Mouse (Mus musculus) heart, adult 11 months (tissue): ENCODE measurements around the gene Agbl1.

Experiments used
- DNase-seq: peaks from one replicate; pipeline ENCODE4 v3.0.0; 2022

Agbl1 gene

DNA sequence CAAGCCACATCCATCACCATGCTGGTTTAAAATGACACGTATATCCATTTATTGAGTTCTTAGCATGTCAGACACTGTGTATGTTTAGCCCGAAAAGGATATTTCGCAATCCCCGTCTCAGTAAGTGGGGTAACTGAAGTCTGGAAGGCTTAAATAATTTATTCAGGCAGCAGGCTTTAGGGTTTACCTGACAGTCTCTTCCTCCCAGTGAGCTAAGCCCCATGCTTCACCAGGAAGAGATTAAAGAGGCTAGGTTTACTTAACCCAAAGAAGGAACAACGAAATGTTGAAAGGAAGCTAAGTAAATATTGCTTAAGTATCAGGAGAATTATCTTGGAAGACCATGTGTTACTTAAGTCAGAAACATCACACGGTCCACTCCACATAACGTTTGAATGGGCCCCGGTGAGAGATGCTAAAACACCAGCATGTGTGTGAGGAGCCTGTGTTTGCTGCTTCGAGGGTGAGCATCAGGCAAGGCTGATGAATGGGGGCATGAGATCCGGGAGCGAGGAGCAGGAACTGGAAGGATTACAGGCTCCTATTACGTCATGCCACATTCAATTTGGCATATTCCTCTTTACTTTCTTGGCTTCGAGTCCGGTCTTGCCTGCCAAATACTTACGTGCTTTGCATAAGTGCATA, 162.7 kb downstream of the Agbl1 start:
- peak; percentile 56 for DNase-seq

DNA sequence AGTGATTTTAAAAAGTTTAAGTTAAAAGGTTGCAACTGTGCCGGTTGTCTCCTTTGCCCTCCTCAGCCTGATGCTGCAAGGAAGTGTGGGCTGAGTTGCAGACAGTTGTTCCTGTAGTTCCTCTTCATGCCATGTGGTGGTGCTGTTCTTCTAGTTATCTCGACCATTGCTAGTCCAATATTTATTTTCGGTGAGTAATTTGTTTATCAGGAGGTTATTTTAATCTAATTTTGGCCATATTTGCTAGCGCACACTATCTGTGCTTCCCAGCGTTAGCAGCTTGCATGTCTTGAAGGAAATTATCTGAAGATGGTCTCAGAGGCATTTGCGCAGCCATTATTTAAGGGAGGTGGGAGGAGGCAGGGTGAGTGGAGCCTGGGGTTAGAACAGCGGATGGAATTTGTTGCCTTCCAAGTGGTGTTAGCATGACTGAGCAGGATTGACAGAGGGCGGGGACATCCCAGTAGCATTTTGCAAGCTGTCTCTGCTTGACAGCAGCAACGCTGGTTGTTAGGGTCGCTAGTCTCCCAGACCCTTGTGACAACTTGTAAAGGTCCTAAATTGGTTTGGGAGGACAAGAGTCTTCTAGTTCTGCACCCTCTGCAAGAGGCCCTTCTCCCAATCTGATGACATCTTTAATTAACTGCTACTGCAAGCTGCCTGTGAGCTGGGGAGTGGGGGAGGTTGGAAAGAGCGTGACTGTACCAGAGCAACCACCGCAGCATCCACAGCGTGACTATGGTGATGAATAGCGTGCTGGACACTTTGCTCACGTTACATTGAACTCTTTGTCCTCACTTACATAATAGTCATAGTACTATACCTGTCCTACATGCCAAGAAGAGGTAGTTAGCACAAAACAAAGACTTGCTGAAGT, 163.5 kb downstream of the Agbl1 start:
- DNase-seq: peak; percentile 92

DNA sequence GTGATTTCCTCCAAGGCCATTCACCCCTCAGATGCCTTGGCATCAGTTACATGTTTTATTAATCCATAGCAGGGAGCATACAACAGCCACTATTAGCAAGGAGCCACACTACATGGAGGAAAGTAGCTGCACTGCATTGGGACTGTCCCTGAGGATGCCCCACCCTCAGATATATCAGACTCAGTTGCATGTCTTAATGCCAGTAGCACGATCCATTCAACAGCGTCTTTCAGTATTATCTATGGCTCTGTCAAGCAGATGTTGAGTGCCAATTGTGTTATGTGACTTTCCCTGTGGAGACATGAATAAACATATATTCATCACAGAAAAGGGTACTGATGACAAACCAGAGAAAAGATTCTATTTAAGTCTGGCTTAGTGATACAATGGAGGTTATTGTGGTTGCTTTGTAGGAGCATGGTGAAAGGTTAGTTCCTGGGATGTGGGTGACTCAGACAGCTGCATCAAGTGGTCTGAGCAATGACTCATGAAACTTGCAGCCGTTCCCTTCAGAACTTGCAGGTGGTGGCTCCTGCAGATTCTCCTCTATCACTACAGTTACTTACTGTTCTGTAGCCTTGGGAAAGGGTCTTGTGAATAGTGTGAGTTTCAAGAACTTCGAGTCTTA, 178.4 kb downstream of the Agbl1 start:
- peak; percentile 28 for DNase-seq

DNA sequence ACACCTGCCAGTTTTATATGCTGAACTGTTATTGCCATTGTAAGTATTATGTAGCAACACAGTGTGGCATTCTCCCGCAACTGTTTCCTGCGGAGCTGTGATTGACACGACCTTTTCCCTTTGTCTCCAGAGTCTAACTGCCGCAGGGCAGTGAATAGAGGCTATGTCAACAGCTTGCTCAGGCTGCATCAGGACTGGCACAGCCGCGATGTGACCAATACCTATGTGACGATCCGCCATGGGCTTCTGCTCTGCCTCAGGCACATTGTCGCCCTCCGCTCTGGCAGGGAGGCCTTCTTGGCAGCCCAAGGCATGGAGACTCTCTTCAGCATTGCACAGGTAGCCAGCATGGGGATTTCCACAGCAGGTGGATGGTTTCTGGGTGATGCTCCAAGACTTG, 179.3 kb downstream of the Agbl1 start:
- peak; percentile 78 for DNase-seq

DNA sequence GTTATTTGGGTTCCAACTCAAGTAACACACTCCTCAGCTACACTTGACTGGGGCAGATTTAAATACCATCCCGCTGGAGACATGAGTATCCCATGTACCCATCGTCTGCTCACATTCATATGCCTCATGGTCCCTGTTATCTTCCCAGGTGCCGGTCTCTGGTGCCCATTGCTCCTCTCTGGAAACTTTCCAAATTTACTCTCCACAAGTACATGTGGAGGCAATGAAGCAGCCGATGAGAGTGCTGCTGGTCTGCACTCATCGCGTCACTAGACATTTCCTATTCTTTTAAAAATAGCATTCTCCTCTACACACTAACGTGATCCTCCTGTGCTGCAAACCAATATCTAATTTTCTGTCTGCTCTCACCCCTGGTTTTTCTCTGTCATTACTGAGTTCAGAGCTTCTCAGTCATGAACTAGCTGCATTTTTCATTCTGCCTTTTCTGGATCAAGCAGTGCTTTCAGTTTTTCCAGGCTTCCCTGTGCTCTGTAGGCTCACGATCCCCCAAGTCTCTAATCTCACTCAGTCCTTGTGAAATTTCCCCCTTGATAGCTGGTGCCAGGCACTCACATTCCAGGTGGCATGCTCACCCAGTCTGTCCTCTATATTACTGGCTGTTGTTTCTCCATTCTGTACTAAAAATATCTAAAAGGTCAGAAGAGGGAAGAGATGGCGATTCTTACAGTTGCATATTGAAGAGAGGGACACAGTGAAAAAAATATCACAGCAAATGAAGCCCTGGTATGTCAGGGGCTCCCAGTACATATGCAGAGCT, 180.9 kb downstream of the Agbl1 start:
- DNase-seq: peak; percentile 87

DNA sequence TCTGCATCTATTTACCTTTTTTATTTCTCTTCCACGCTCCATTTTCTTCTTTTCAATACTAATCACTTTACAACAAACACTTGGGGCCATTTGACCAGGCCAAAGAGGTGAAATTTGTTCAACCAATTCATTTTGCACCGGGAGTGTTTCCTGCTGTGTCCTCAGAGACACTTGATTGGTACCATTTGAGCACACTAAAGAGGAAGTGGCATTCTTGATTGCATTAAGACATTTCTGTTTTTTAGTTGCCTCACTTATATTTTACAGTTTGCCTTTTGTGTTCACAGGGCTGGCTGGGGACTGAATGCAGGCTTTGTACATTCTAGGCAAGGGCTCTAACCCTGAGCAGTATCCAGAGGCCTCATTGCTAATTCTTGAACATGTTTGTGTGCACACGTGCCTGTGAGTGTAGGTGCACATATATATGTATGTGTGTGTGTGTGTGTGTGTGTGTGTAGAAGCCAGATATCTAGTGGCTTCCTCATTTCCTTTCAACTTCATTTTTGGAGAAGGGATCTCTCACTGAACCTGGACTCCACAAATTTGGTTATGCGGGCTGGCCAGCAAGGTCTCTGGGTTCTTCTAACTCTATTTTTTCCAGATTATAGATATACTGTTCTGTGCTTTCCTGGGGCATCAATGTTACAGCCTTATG, 182.4 kb downstream of the Agbl1 start:
- peak; percentile 29 for DNase-seq

DNA sequence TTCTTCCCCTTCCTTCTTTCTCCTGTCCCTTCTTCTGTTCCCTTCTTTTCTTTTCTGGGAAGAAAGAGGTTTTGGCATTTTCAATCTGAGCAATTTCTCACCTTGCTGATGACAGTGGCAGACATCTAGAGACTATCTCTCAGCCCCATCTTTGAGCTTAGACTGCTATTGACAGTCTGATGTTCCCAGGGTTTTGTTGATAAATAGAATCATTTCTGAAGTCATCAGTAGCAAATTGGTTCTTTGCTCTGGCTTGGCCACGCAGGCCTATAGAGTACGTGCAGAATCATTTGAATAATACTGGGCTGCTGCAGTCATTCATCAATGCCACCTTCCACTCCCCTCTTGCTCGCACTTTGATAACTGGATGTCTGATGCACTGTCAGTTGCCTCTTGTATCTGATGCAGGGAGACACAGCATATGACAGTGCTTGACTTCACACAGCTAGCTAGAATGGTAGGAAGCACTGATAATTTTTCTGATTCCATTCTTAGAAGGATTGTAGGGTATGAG, 186.5 kb downstream of the Agbl1 start:
- peak; percentile 61 for DNase-seq

DNA sequence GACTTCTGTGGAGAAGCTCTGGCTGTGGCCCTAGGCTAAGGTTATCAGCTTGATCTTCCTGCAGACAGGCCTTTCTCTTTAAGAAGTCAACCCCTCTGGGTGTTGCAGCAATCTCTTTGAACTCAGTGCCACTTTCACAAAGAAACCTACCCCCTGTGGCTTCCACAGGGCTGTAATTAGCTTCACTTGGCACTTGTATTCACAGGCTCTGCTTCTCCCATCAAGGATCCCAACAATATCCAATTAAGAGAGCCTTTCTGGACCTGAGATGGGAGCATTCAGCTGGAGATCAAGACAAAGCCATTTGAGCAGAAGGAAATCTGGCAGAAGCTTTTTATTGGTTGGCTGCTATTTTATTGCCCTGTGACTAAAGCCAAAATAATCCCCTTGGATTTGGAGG, 208.9 kb downstream of the Agbl1 start:
- DNase-seq: peak; percentile 45

DNA sequence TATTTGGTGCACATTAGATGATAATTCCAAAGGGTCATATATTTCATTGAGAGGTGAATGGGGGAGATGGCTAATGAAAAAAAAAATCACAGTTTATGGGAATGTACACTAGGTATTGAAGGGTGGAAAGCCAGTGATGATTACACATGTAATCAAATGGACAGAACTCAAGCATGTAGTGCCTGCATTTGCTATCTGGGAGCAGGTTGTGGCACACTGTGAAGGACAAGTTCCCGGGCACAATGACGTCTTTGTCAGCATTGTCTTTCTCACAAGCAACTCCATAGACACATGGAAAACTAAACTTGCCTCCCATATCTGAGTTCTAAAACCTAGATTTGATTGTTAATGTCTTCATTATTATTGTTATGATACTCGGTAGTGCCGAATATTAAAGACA, 209.3 kb downstream of the Agbl1 start:
- DNase-seq: peak; percentile 41

DNA sequence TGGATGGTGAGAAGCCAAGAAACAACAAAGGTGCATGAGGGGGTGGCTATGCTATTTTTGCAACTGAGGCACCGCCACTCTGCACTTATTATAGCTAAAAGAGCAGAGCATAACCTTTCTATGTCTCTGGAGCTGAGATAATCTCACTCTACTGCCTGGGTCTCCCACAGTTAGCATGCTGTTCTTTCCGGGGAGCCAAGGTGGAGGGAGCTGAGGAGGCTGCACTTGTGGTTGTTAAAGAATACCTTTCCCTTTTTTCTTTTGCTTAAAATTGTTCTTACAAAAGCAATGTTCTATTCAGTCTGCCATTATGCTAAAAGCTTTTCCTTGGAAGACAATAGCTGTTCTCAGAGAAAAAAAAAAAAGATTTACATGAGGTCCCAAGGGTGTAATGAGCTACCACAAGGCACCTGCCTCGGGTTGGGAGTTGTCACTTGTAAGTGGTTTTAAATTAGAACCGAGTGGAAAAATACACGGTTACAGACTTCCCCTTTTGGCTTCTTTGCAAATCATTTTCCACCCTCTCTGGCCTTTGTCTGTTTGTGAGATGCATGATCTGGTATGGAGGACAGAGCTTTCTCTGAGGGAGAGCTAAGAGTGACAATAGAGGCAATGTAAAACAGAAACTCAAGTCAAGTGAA, 232.8 kb downstream of the Agbl1 start:
- DNase-seq: peak; percentile 62

DNA sequence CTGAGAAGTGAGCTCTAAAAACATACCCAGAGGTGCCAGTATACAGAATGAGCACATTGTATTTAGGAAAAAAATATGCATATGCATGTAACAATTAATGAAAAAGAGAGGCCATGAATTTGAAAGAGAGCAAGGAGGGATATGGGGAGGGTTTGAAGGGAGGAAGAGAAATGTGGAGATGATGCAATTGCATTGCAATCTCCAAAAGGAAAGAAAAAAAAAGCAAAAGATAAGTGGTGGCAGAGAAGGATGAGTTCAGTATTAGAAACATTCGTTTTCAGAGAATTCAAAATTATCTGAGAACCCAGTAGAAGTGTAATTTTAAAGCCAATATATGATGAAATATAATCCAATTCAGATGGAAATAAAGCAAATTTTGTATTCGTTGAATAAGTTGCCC, 236.7 kb downstream of the Agbl1 start:
- DNase-seq: no peak

DNA sequence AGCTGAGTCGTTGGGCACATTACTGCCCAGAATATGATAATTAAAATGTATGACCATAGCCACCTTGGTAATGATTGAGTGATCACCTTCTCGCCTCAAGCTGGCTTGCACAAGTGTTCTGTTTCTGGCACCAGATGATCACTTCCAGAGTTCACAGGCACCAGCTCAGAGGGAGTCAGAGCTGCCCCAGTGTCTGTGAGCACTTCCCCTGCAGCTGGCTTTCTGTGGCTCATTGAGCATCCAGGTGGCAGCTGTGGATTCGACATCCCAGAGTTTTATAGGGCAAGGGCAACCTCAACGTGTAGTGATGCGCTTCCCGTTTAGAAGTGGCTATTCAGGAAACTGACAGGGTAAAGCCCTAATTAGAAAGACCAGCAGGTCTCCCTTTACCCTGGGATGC, 244.5 kb downstream of the Agbl1 start:
- DNase-seq: peak; percentile 79

DNA sequence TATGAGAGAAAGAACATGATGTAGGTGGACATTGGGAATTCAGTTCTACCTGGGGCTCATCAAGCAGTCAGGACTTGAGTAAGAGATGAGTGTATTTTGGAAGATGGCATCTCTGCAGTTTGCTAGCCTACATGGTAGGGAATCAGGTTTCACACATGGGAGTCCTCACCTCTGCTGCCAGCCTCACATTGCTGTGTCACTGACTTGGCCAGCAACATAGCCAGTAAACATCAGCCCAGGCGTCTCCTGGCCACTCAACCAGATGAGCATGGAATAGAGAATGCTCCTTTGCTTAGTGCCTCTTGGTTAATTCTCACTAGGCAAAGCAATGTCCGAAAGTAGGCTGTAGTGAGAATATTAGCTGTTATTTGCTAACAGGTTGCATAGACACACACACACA, 255.9 kb downstream of the Agbl1 start:
- DNase-seq: peak; percentile 4

DNA sequence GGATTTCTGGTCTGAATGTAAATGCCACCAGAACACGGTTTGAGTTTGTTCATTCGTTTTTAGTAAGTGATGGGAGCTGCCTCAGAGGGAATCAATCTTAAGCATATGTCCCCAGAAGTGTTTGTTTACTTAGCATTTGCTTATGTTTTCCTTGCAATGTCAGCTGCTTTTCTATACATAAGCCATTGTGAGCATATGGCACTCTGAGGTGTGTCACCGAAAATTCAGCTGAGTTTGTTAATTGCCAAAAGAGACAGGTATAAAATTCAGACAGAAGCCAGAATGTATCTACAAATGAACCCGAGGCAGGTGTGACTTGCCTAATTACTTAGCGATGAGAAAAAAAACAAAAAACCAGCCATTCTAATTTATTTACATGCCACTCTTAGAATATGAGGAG, 257.8 kb downstream of the Agbl1 start:
- no peak for DNase-seq

DNA sequence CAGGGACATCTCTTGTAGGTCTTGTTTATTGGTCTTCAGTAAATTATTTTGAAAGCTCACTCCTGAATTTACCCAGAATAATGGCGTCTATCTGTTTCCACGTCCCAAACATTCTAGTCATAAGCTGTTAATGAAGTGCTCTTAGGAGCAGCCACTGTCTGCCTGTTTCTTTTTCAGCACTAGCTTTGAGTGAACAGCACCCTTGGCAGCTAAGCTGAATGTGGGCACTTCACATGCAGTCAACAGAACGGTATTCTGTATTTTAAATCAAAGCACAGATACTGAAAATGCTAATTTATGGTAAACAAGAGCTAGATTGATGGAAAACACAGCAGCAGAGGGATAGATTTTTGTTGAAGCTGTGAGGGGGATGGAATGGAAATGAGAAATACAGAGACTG, 294.6 kb downstream of the Agbl1 start:
- no peak for DNase-seq

DNA sequence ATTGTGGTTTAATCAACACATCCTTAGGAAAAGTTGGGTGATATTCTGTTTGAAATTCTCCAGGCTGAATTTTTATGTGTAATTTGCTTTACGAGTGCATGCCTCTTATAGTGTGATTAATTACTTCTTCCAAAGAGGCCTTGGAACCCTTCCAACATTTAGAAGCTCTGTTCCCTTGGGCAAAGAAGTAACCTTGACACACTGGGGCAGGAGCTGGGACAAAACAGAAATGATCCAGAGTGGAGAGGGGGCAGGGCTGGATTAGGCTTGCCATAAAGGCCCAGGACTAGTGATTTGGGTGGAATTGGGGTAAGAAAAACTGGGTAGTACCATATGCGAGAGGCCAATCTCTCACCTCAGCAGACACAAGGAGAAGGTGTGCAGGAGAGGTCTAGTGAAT, 316.8 kb downstream of the Agbl1 start:
- no peak for DNase-seq

DNA sequence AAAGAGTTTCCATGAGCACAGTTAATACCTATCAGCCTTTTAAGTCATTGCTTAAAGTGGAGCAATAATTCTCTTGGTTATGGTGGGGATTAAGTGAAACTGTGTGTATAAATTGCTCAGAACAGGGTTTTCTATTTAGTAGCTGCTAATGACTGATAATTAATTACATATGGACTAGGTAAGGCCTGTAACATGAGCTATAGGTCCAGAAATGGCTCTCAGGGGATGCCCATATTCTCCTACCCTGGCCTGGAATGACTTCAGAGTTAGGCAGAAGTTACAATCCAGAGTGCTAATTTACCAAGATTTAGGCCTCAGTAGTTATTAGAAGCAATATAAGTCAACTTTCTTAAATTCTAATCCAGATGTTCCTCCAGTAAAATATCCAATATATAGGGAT, 317.6 kb downstream of the Agbl1 start:
- DNase-seq: no peak

DNA sequence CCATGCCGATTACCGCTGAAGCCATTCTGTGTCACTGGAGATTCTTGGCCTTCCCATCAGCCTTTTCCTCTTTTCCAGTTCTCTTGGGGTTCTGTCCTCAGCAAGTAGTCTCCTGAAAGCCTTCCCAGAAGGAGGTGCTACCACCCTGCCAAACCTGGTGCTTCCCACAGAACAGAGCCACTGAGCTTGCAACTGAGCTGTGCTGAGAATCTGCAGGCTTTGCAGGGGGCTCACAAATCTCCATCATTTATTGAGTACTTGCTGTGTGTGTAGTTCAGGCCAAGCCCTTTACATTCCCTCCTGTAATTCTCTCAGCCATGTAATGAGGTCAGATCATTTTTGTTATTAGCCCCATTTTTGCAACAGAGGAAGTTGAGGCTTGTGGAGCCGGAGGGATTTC, 322.2 kb downstream of the Agbl1 start:
- DNase-seq: no peak

DNA sequence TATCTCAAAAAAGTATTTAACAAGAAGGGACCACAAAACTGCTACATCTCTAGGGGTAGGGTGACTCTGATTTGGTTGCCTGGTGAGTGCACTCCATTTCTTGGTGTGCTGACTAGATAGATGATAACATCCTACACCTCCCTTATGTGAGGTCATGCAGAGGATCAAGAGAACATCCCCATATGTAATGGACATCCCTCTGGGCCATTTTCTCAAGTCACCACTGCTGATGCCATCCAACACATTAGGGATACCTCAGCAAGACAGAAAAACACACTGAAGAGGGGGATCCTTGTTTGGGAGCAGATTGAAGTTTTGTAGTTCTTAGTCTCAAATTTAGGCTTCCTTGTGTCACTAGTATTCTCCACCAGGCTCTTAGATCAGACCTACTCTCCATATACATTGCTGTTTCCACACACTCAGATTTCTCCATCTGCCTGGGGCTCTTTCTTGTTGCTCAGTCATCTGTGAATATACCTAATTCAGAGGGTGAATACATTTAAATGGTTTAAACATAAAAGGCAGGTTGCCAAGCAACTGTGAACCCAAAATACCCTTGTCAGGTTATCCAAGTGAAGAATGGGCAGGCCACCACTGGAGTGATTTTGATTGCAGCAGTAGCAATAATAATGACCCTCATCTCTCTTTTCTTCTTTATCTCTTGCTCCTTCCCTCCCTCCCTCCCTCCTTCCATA, 331.0 kb downstream of the Agbl1 start:
- DNase-seq: peak; percentile 48

DNA sequence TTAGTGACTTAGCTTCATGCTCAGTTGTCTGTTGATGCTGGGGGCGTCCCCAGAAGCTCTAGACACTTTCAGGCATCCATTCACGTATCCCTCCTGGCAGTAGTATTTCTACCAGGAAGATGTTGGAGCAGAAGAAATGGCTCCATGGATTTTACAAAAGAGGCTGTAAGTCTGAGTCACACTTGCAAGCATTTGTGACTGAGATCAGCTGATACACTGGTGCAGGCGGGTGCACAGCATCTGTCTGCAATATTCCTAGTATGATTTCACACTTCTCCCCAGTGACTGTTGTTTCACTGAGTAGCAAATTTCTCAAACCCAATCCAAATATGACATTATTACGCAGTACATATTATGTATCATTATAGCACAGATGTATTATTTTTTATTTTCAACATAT, 332.8 kb downstream of the Agbl1 start:
- peak; percentile 61 for DNase-seq

DNA sequence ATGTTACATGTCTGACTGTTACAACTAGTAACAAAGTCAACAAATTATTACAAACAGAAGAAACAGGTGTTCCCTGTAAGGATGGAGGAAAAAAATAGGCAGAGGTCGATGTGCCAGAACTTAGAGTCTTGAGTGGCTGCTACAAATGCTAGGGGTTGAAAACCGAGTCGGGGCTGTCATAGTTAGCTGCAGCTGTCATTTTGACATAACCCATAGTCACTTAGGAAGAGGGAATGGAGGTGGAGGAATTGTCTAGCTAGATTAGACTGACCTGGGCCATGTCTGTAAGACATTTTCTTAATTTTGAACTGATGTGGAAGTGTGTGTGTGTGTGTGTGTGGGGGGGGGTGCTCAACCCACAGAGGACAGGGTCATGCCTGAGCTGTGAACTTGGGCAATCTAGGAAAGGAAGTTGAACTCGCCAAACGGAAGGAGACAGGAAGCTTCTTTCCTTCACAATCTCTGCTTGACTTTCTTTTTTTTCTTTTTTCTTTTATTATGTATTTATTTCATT, 364.9 kb downstream of the Agbl1 start:
- DNase-seq: no peak
